Mouse (Mus musculus) heart, postnatal 0 days (tissue): ENCODE results near the gene App. TPM values are rescaled to one million over a fixed set of nuclear protein-coding genes. Genes with fewer than 3 reads are reported as not detected.
A peak's percentile ranks its signal among the peaks of the same experiment; 100 is the strongest.

ENCODE experiments used
- ATAC-seq: fragments of 200-750 bp; cut with Nextera tagmentation; 2 replicates; pipeline ENCODE4 v1.8.0; 2017; ENCODE audit warnings: low read depth, moderate number of reproducible peaks, moderate library complexity; ENCODE audit not compliant: insufficient read depth
- DNase-seq: peaks from one replicate; pipeline ENCODE4 v3.0.0-alpha.2; 2016; ENCODE audit warnings: low spot score
- H3K27ac ChIP-seq: fragments of 300-500 bp; sonication (generic); 2 replicates; pipeline ENCODE4 v1.5.1; 2014; ENCODE audit warnings: low read depth, mild to moderate bottlenecking
- H3K27me3 ChIP-seq: fragments of 300-500 bp; sonication (generic); 2 replicates; pipeline ENCODE4 v1.6.1; 2014; ENCODE audit warnings: low read length, mixed read lengths; ENCODE audit not compliant: control insufficient read depth, insufficient read depth
- H3K36me3 ChIP-seq: fragments of 300-500 bp; sonication (generic); replicated peaks from 2 replicates; pipeline ENCODE4 v1.6.1; 2014; ENCODE audit warnings: low read length, mixed read lengths; ENCODE audit not compliant: control insufficient read depth, insufficient read depth
- H3K4me1 ChIP-seq: fragments of 300-500 bp; sonication (generic); 2 replicates; pipeline ENCODE4 v1.6.1; 2014; ENCODE audit warnings: antibody characterized with exemption; ENCODE audit not compliant: control insufficient read depth, insufficient read depth
- H3K4me2 ChIP-seq: fragments of 300-500 bp; sonication (generic); 2 replicates; pipeline ENCODE4 v1.6.1; 2014; ENCODE audit warnings: low read depth, mild to moderate bottlenecking, low read length, moderate library complexity
- H3K4me3 ChIP-seq: fragments of 300-500 bp; sonication (generic); 2 replicates; pipeline ENCODE4 v1.5.1; 2014; ENCODE audit warnings: low read depth, low read length
- H3K9ac ChIP-seq: fragments of 300-500 bp; sonication (generic); replicated peaks from 2 replicates; pipeline ENCODE4 v1.6.1; 2014; ENCODE audit warnings: low read depth, low read length, mixed read lengths
- H3K9me3 ChIP-seq: fragments of 300-500 bp; sonication (generic); replicated peaks from 2 replicates; pipeline ENCODE4 v1.6.1; 2016; ENCODE audit warnings: low read length; ENCODE audit not compliant: control insufficient read depth
- CTCF ChIP-seq: IDR thresholded peaks from 2 replicates; pipeline ENCODE4 v1.5.1; 2016; ENCODE audit warnings: antibody characterized with exemption, control low read depth, low read depth
- EP300 ChIP-seq: IDR thresholded peaks from 2 replicates; pipeline ENCODE4 v1.6.1; 2016; ENCODE audit warnings: antibody characterized with exemption, low read depth
- WGBS: fragments of 180-500 bp; shearing (Covaris S2); extraction: QIAGEN DNeasy Blood & Tissue Kit; methylation state at CpG from one replicate; pipeline ENCODE4 v1.1.7; 2014; 5-methylcytosine and 5-hydroxymethylcytosine counted together
- polyA plus RNA-seq: library from polyadenylated mRNA; unstranded; fragments of >200 nt; fragmentation: Nextera tagmentation; extraction: Ambion mirVana; gene quantifications from 2 replicates; pipeline ENCODE4 v1.2.1, GENCODE M21; 2015
- total RNA-seq: library from RNA; depleted of rRNA; stranded (reverse); fragments of >200 nt; gene quantifications from 2 replicates; pipeline ENCODE4 v1.2.3, GENCODE M21; 2014; ENCODE audit warnings: low replicate concordance; rRNA removed

Gene App
- total RNA-seq (139 and 171 TPM in 2 replicates), polyA plus RNA-seq (119 and 122 TPM in 2 replicates)

- peak within 1 kb of the TSS; percentile 93 for H3K27ac ChIP-seq
- peak within 1 kb of the TSS; percentile 100 for H3K4me3 ChIP-seq
- peak within 1 kb of the TSS; percentile 77 for H3K4me2 ChIP-seq
- H3K9ac ChIP-seq, result peak within 1 kb of the TSS; percentile 97
- no peaks in the 10 kb centered on the region for H3K36me3 ChIP-seq
- peaks cover 24% of the 10 kb centered on the region for H3K4me1 ChIP-seq
- TF ChIP-seq CTCF (peak; percentile 73), EP300 (no peak)
- no peaks in the 10 kb centered on the region for H3K9me3 ChIP-seq
- no peaks in the 10 kb centered on the region for H3K27me3 ChIP-seq
- ATAC-seq (peak; percentile 80), DNase-seq (peak; percentile 86)
- WGBS, result 2% methylated on average over 75 of the region's 78 CpGs
Observed at GRCm38 (mm10) chr16:85173373-85174081, at the start of gene App. Gene App (minus strand): TSS chr16:85173766.

- TF ChIP-seq EP300 (no peak), CTCF (no peak)
- no peaks in the 10 kb centered on the region for H3K4me1 ChIP-seq
- 0 out of 2 replicates have a peak overlapping the region, but pooled peaks have one; percentile 2 for H3K4me2 ChIP-seq
- ATAC-seq (no peak), DNase-seq (no peak)
- no peak overlapping the region for H3K9ac ChIP-seq
- H3K36me3 ChIP-seq, result no peaks in the 10 kb centered on the region
- 30% methylated on average over 9 of the region's 9 CpGs for WGBS
- H3K4me3 ChIP-seq, result no peak overlapping the region
- H3K27ac ChIP-seq, result no peak overlapping the region
- H3K27me3 ChIP-seq, result no peaks in the 10 kb centered on the region
- H3K9me3 ChIP-seq, result no peaks in the 10 kb centered on the region
Observed at GRCm38 (mm10) chr16:85215846-85216245, 42.3 kb upstream of the App start.

GRCm38 (mm10) chr16:85215173-85215572 lies 41.6 kb upstream of the App start:
- no peaks in the 10 kb centered on the region for H3K27me3 ChIP-seq
- H3K27ac ChIP-seq, result no peak overlapping the region
- H3K4me1 ChIP-seq, result no peaks in the 10 kb centered on the region
- no peak overlapping the region for H3K4me2 ChIP-seq
- no peak for TF ChIP-seq EP300
- no peak for TF ChIP-seq CTCF
- ATAC-seq (no peak), DNase-seq (peak; percentile 7)
- no peak overlapping the region for H3K9ac ChIP-seq
- no peaks in the 10 kb centered on the region for H3K36me3 ChIP-seq
- no peak overlapping the region for H3K4me3 ChIP-seq
- 57% methylated on average over 9 of the region's 9 CpGs for WGBS
- H3K9me3 ChIP-seq, result no peaks in the 10 kb centered on the region

GRCm38 (mm10) chr16:85195622-85196021 lies 22.1 kb upstream of the App start:
- Histone ChIP-seq H3K36me3 (no peaks in the 10 kb centered on the region), H3K4me2 (no peak overlapping the region), H3K4me3 (no peak overlapping the region), H3K9ac (no peak overlapping the region), H3K9me3 (0 out of 2 replicates have a peak, but pooled peaks cover 2% of the 10 kb centered on the region), H3K27me3 (no peaks in the 10 kb centered on the region), H3K4me1 (no peaks in the 10 kb centered on the region), H3K27ac (no peak overlapping the region)
- DNase-seq (no peak), ATAC-seq (no peak)
- TF ChIP-seq EP300 (no peak), CTCF (no peak)
- WGBS, result 66% methylated on average over 6 of the region's 6 CpGs

GRCm38 (mm10) chr16:85195167-85195566 lies 21.6 kb upstream of the App start:
- DNase-seq (no peak), ATAC-seq (no peak)
- no peak overlapping the region for H3K4me3 ChIP-seq
- H3K4me2 ChIP-seq, result no peak overlapping the region
- H3K27ac ChIP-seq, result no peak overlapping the region
- 62% methylated on average over 6 of the region's 6 CpGs for WGBS
- no peaks in the 10 kb centered on the region for H3K4me1 ChIP-seq
- no peaks in the 10 kb centered on the region for H3K27me3 ChIP-seq
- H3K9ac ChIP-seq, result no peak overlapping the region
- H3K9me3 ChIP-seq, result 0 out of 2 replicates have a peak, but pooled peaks cover 2% of the 10 kb centered on the region
- no peaks in the 10 kb centered on the region for H3K36me3 ChIP-seq
- TF ChIP-seq CTCF, result no peak
- no peak for TF ChIP-seq EP300
